ENCODE assay signal across 8 mouse cellular contexts in genomic region chr7:70349981-70350670, GRCm38 (mm10). TPM values are rescaled to one million over a fixed set of nuclear protein-coding genes. Genes with fewer than 3 reads are reported as not detected.
A peak's percentile ranks its signal among the peaks of the same experiment; 100 is the strongest.
DNase-seq lines count a peak whose midpoint lies in the region; ATAC-seq and TF ChIP-seq lines count a peak whose summit lies in the region.

No protein-coding gene starts in this region.

- in situ Hi-C loops in ES-E14 (cut with MboI; ENCODE audit: low sequenced_read_pairs in 2 of 2, unreplicated experiment in 2 of 2), result no loop called here

- H3K4me2 ChIP-seq in hindbrain, embryonic 13.5 days, result peak overlapping the region; percentile 83
- peak overlapping the region; percentile 70 for H3K4me2 ChIP-seq in liver, postnatal 0 days (ENCODE audit: low read depth, low read length)

- intact Hi-C loops in gastrocnemius, adult 2 months (cut with DNase I), result loop anchor here (10.0 kb wide), 1 partner anchor 1025 kb away; no protein-coding TSS in a partner anchor

- peaks cover 18% of the 10 kb centered on the region for H3K27me3 ChIP-seq in hindbrain, embryonic 13.5 days
- H3K27me3 ChIP-seq in liver, postnatal 0 days (ENCODE audit: insufficient read depth, low read length), result peaks cover 12% of the 10 kb centered on the region

- TF ChIP-seq EP300 in liver, postnatal 0 days (IDR thresholded peaks at IDR 0.05; ENCODE audit: low read depth), result no peak

- H3K4me3 ChIP-seq in gastrocnemius, adult 2 months, result peak overlapping the region; percentile 94
- peak overlapping the region; percentile 36 to 69; a peak in 2 of 4 replicates for H3K4me3 ChIP-seq in ES-E14 (ENCODE audit: insufficient read depth in 1 of 2, low read depth in 1 of 2, low read length in 2 of 2, poor library complexity in 1 of 2, severe bottlenecking in 1 of 2)
- H3K4me3 ChIP-seq in hindbrain, embryonic 13.5 days, result peak overlapping the region; percentile 67
- peak overlapping the region; percentile 57 for H3K4me3 ChIP-seq in liver, postnatal 0 days (ENCODE audit: low read depth, low read length)

- DNase-seq in gastrocnemius, adult 2 months, result no peak
- no peak for DNase-seq in gastrocnemius, adult 18-20 months (ENCODE audit: low spot score)
- no peak for DNase-seq in ES-E14 (ENCODE audit: low read depth, low spot score)
- peak; percentile 8 for DNase-seq in liver, postnatal 0 days
- no peak for DNase-seq in urinary bladder, postnatal 36 days (ENCODE audit: low spot score in 2 of 2)
- DNase-seq in adrenal gland, postnatal 36 days, result no peak

- WGBS in hindbrain, embryonic 13.5 days, result 4% methylated on average over 20 of the region's 20 CpGs
- WGBS in liver, postnatal 0 days (ENCODE audit: insufficient replicate concordance), result 13% methylated on average over 20 of the region's 20 CpGs

- H3K4me1 ChIP-seq in ES-E14 (ENCODE audit: control insufficient read depth in 2 of 2, insufficient read depth in 2 of 2, low read length in 2 of 2, poor library complexity in 1 of 2), result peaks cover 0 to 2% of the 10 kb centered on the region in 2 experiments; a peak in 1 of 4 replicates
- H3K4me1 ChIP-seq in hindbrain, embryonic 13.5 days (replicated peaks), result peaks cover 60% of the 10 kb centered on the region
- H3K4me1 ChIP-seq in liver, postnatal 0 days (ENCODE audit: insufficient read depth), result 0 out of 2 replicates have a peak, but pooled peaks cover 2% of the 10 kb centered on the region

- ATAC-seq in hindbrain, embryonic 13.5 days (ENCODE audit: low FRiP score), result no peak
- ATAC-seq in liver, postnatal 0 days, result no peak
- no peak for ATAC-seq in megakaryocyte-erythroid progenitor cell, adult 5-6 weeks (replicated peaks; ENCODE audit: low FRiP score, low TSS enrichment, poor library complexity, severe bottlenecking)

- H3K36me3 ChIP-seq in ES-E14 (ENCODE audit: control insufficient read depth, insufficient read depth, low read length, poor library complexity, severe bottlenecking), result no peaks in the 10 kb centered on the region
- no peaks in the 10 kb centered on the region for H3K36me3 ChIP-seq in hindbrain, embryonic 13.5 days
- H3K36me3 ChIP-seq in liver, postnatal 0 days (replicated peaks; ENCODE audit: insufficient read depth, low read length), result no peaks in the 10 kb centered on the region

- peak overlapping the region; percentile 92 for H3K27ac ChIP-seq in gastrocnemius, adult 2 months
- no peak overlapping the region for H3K27ac ChIP-seq in ES-E14 (ENCODE audit: insufficient read depth, low read depth, low read length, poor library complexity, severe bottlenecking)
- peak overlapping the region; percentile 96 for H3K27ac ChIP-seq in hindbrain, embryonic 13.5 days
- H3K27ac ChIP-seq in liver, postnatal 0 days (ENCODE audit: low read depth), result peak overlapping the region; percentile 44; the same call in 1 of the 2 replicates

- no peak for TF ChIP-seq CTCF in gastrocnemius, adult 2 months (IDR thresholded peaks at IDR 0.05)
- no peak for TF ChIP-seq CTCF in liver, postnatal 0 days (IDR thresholded peaks at IDR 0.05; ENCODE audit: low read depth)

- no peaks in the 10 kb centered on the region for H3K9me3 ChIP-seq in ES-E14 (ENCODE audit: control insufficient read depth, insufficient read depth, low read depth, low read length)
- H3K9me3 ChIP-seq in hindbrain, embryonic 13.5 days, result no peaks in the 10 kb centered on the region
- H3K9me3 ChIP-seq in liver, postnatal 0 days (ENCODE audit: low read length), result no peaks in the 10 kb centered on the region

- no peak overlapping the region for H3K9ac ChIP-seq in ES-E14 (ENCODE audit: insufficient read depth, low read depth, low read length, poor library complexity, severe bottlenecking)
- H3K9ac ChIP-seq in hindbrain, embryonic 13.5 days, result peak overlapping the region; percentile 92
- H3K9ac ChIP-seq in liver, postnatal 0 days (replicated peaks), result no peak overlapping the region

TF ChIP-seq in ES-E14, 5 proteins besides CTCF, POLR2A, EP300 and RAD21:
- TF ChIP-seq ZNF384 (IDR thresholded peaks at IDR 0.05; ENCODE audit: low read depth, low read length) (no peak), HCFC1 (IDR thresholded peaks at IDR 0.05; ENCODE audit: borderline replicate concordance, insufficient read depth, low read length) (no peak), ZC3H11A (IDR thresholded peaks at IDR 0.05; ENCODE audit: borderline replicate concordance, low read depth, low read length) (no peak), CHD2 (IDR thresholded peaks at IDR 0.05; ENCODE audit: low read depth, low read length) (no peak), MAFK (IDR thresholded peaks at IDR 0.05; ENCODE audit: insufficient read depth, low read depth, low read length) (no peak)

RNA-seq across cellular contexts. Expression of gene Nr2f2, which starts 16.4 kb away (rescaled TPM):
- 10 to 100 TPM; 15.8 to 16.2 TPM for total RNA-seq in gastrocnemius, adult 2 months (2021)
- 10 to 100 TPM; 18.6 to 25.1 TPM for total RNA-seq in gastrocnemius, adult 18-20 months (2021)
- 0.58 and 1.3 TPM in 2 replicates for total RNA-seq in ES-E14 (2012; rRNA removed)
- 118 and 134 TPM in 2 replicates for polyA plus RNA-seq in hindbrain, embryonic 13.5 days (2015; fragmentation: Nextera tagmentation; extraction: Ambion mirVana)
- 12.3 and 14.7 TPM in 2 replicates for polyA plus RNA-seq in liver, postnatal 0 days (2015; fragmentation: Nextera tagmentation; extraction: Ambion mirVana)
- not detected in 2 replicates for total RNA-seq in megakaryocyte-erythroid progenitor cell, adult 5-6 weeks (2014; fragmentation: Nextera tagmentation)
- not detected in 2 replicates for total RNA-seq in megakaryocyte-erythroid progenitor cell, adult 5-6 weeks (2017)
- 100 to 1,000 TPM in 1 of 2 experiments, 10 to 100 TPM in 1; 99.5 to 128 TPM for total RNA-seq in adrenal gland, postnatal 36 days (2021)
